Mouse (Mus musculus) adipocyte (in vitro differentiated cells): ENCODE results near the gene Zdhhc20.
A peak's percentile ranks its signal among the peaks of the same experiment; 100 is the strongest.

Experiments used
- DNase-seq: peaks from one replicate; pipeline ENCODE4 v3.0.0-alpha.2; 2016; ENCODE audit warnings: low spot score

Gene Zdhhc20

GRCm38 (mm10) chr14:57825788-57826751 lies 64.0 kb downstream of the Zdhhc20 start, which contains the start of the genes Ska3 and Mrpl57:
Gene Ska3 (minus strand): TSS chr14:57826185.
Gene Mrpl57 (plus strand): TSS chr14:57826234.
- DNase-seq = peak; percentile 94

- no peak for DNase-seq
These were observed 69.2 kb downstream of the Zdhhc20 start for GRCm38 (mm10) chr14:57820839-57821238.

GRCm38 (mm10) chr14:57811844-57812243 lies 78.2 kb downstream of the Zdhhc20 start:
- no peak for DNase-seq

- DNase-seq = no peak
These were observed 79.2 kb downstream of the Zdhhc20 start for GRCm38 (mm10) chr14:57810886-57811285.

- DNase-seq = no peak
These were observed 81.5 kb downstream of the Zdhhc20 start for GRCm38 (mm10) chr14:57808558-57808957.

GRCm38 (mm10) chr14:57803731-57804130 lies 86.3 kb downstream of the Zdhhc20 start:
- no peak for DNase-seq

- peak; percentile 99 for DNase-seq
These were observed 91.8 kb downstream of the Zdhhc20 start, which contains the start of gene Sap18 for GRCm38 (mm10) chr14:57797991-57798931. Gene Sap18 (plus strand): TSS chr14:57798180.

- no peak for DNase-seq
These were observed 92.5 kb downstream of the Zdhhc20 start for GRCm38 (mm10) chr14:57797551-57797950.

- DNase-seq = peak; percentile 35
These were observed 98.9 kb downstream of the Zdhhc20 start for GRCm38 (mm10) chr14:57791171-57791570.

- DNase-seq = no peak
These were observed 100.3 kb downstream of the Zdhhc20 start for GRCm38 (mm10) chr14:57789759-57790158.

GRCm38 (mm10) chr14:57789311-57789710 lies 100.8 kb downstream of the Zdhhc20 start:
- no peak for DNase-seq

GRCm38 (mm10) chr14:57787406-57787805 lies 102.7 kb downstream of the Zdhhc20 start:
- DNase-seq = peak; percentile 69
